Mouse (Mus musculus): Measurements from ENCODE around the gene Zfand3. TPM values are rescaled to one million over a fixed set of nuclear protein-coding genes. Genes with fewer than 3 reads are reported as not detected.

The Zfand3 gene
- polyA plus RNA-seq, 1 experiment from 2014 or later, result 59.8 TPM

- no peak overlapping the region for H3K9ac ChIP-seq
- no peaks in the 10 kb centered on the region for H3K27me3 ChIP-seq
- no peaks in the 10 kb centered on the region for H3K4me1 ChIP-seq
- 63% methylated on average over 3 of the region's 3 CpGs for WGBS
- H3K4me2 ChIP-seq, result no peak overlapping the region
- peaks cover 5% of the 10 kb centered on the region; the same call in 1 of the 2 replicates for H3K36me3 ChIP-seq
- no peak overlapping the region for H3K4me3 ChIP-seq
- H3K9me3 ChIP-seq, result no peaks in the 10 kb centered on the region
- no peak overlapping the region for H3K27ac ChIP-seq
- ATAC-seq (ENCODE audit: borderline replicate concordance, extremely low read depth, low FRiP score, low TSS enrichment), result no peak
Measured at GRCm38 (mm10) chr17:30090416-30090815, 85.9 kb downstream of the Zfand3 start.

- 73% methylated on average over 2 of the region's 2 CpGs for WGBS
- Histone ChIP-seq H3K4me2 (no peak overlapping the region), H3K36me3 (peaks cover 8% of the 10 kb centered on the region; the same call in 1 of the 2 replicates), H3K27ac (no peak overlapping the region), H3K4me1 (0 out of 2 replicates have a peak, but pooled peaks cover 6% of the 10 kb centered on the region), H3K9me3 (no peaks in the 10 kb centered on the region), H3K4me3 (no peak overlapping the region), H3K9ac (no peak overlapping the region), H3K27me3 (no peaks in the 10 kb centered on the region)
- no peak for ATAC-seq (ENCODE audit: borderline replicate concordance, extremely low read depth, low FRiP score, low TSS enrichment)
Measured at GRCm38 (mm10) chr17:30093148-30093749, 88.7 kb downstream of the Zfand3 start.

- H3K9ac ChIP-seq, result no peak overlapping the region
- H3K36me3 ChIP-seq, result peaks cover 8% of the 10 kb centered on the region; the same call in 1 of the 2 replicates
- H3K4me1 ChIP-seq, result peaks cover 10% of the 10 kb centered on the region
- H3K9me3 ChIP-seq, result no peaks in the 10 kb centered on the region
- H3K27ac ChIP-seq, result no peak overlapping the region
- no peak overlapping the region for H3K4me2 ChIP-seq
- no peak overlapping the region for H3K4me3 ChIP-seq
- H3K27me3 ChIP-seq, result no peaks in the 10 kb centered on the region
- ATAC-seq (ENCODE audit: borderline replicate concordance, extremely low read depth, low FRiP score, low TSS enrichment), result no peak
- WGBS, result 72% methylated on average over 5 of the region's 5 CpGs
Measured at GRCm38 (mm10) chr17:30097156-30097555, 92.6 kb downstream of the Zfand3 start.

GRCm38 (mm10) chr17:30097677-30098076, 93.1 kb downstream of the Zfand3 start:
- no peak for ATAC-seq (ENCODE audit: borderline replicate concordance, extremely low read depth, low FRiP score, low TSS enrichment)
- 53% methylated on average over 4 of the region's 4 CpGs for WGBS
- Histone ChIP-seq H3K4me1 (peaks cover 10% of the 10 kb centered on the region), H3K9me3 (no peaks in the 10 kb centered on the region), H3K27me3 (no peaks in the 10 kb centered on the region), H3K4me2 (no peak overlapping the region), H3K27ac (no peak overlapping the region), H3K36me3 (peaks cover 8% of the 10 kb centered on the region; the same call in 1 of the 2 replicates), H3K4me3 (no peak overlapping the region), H3K9ac (no peak overlapping the region)

GRCm38 (mm10) chr17:30099670-30100069, 95.1 kb downstream of the Zfand3 start:
- WGBS, result 52% methylated on average over 2 of the region's 2 CpGs
- Histone ChIP-seq H3K36me3 (0 out of 2 replicates have a peak, but pooled peaks cover 5% of the 10 kb centered on the region), H3K9me3 (no peaks in the 10 kb centered on the region), H3K4me3 (no peak overlapping the region), H3K4me2 (no peak overlapping the region), H3K4me1 (peaks cover 10% of the 10 kb centered on the region), H3K27me3 (no peaks in the 10 kb centered on the region), H3K9ac (no peak overlapping the region), H3K27ac (no peak overlapping the region)
- no peak for ATAC-seq (ENCODE audit: borderline replicate concordance, extremely low read depth, low FRiP score, low TSS enrichment)

- Histone ChIP-seq H3K4me1 (peaks cover 10% of the 10 kb centered on the region), H3K9me3 (no peaks in the 10 kb centered on the region), H3K9ac (no peak overlapping the region), H3K36me3 (no peaks in the 10 kb centered on the region), H3K4me2 (no peak overlapping the region), H3K27ac (no peak overlapping the region), H3K27me3 (no peaks in the 10 kb centered on the region), H3K4me3 (no peak overlapping the region)
- ATAC-seq (ENCODE audit: borderline replicate concordance, extremely low read depth, low FRiP score, low TSS enrichment), result no peak
Measured at GRCm38 (mm10) chr17:30101801-30102200, 97.3 kb downstream of the Zfand3 start.

GRCm38 (mm10) chr17:30103005-30103404, 98.5 kb downstream of the Zfand3 start:
- Histone ChIP-seq H3K9ac (no peak overlapping the region), H3K4me1 (peaks cover 3% of the 10 kb centered on the region), H3K36me3 (no peaks in the 10 kb centered on the region), H3K9me3 (no peaks in the 10 kb centered on the region), H3K4me2 (no peak overlapping the region), H3K27me3 (no peaks in the 10 kb centered on the region), H3K27ac (no peak overlapping the region), H3K4me3 (no peak overlapping the region)
- ATAC-seq (ENCODE audit: borderline replicate concordance, extremely low read depth, low FRiP score, low TSS enrichment), result no peak
- 92% methylated on average over 5 of the region's 5 CpGs for WGBS

GRCm38 (mm10) chr17:30103641-30104165, 99.2 kb downstream of the Zfand3 start:
- H3K9ac ChIP-seq, result no peak overlapping the region
- H3K36me3 ChIP-seq, result no peaks in the 10 kb centered on the region
- H3K27me3 ChIP-seq, result no peaks in the 10 kb centered on the region
- 53% methylated on average over 4 of the region's 4 CpGs for WGBS
- H3K9me3 ChIP-seq, result no peaks in the 10 kb centered on the region
- H3K4me3 ChIP-seq, result no peak overlapping the region
- peaks cover 3% of the 10 kb centered on the region for H3K4me1 ChIP-seq
- H3K4me2 ChIP-seq, result no peak overlapping the region
- no peak overlapping the region for H3K27ac ChIP-seq
- ATAC-seq (ENCODE audit: borderline replicate concordance, extremely low read depth, low FRiP score, low TSS enrichment), result no peak

GRCm38 (mm10) chr17:30105369-30105768, 100.8 kb downstream of the Zfand3 start:
- ATAC-seq (ENCODE audit: borderline replicate concordance, extremely low read depth, low FRiP score, low TSS enrichment), result no peak
- no peak overlapping the region for H3K4me2 ChIP-seq
- 85% methylated on average over 3 of the region's 3 CpGs for WGBS
- peaks cover 8% of the 10 kb centered on the region for H3K4me1 ChIP-seq
- H3K9ac ChIP-seq, result no peak overlapping the region
- no peaks in the 10 kb centered on the region for H3K27me3 ChIP-seq
- no peaks in the 10 kb centered on the region for H3K9me3 ChIP-seq
- H3K36me3 ChIP-seq, result no peaks in the 10 kb centered on the region
- H3K4me3 ChIP-seq, result no peak overlapping the region
- H3K27ac ChIP-seq, result no peak overlapping the region

- 53% methylated on average over 7 of the region's 7 CpGs for WGBS
- no peak for ATAC-seq (ENCODE audit: borderline replicate concordance, extremely low read depth, low FRiP score, low TSS enrichment)
- peaks cover 2% of the 10 kb centered on the region; the same call in 1 of the 2 replicates for H3K36me3 ChIP-seq
- peaks cover 11% of the 10 kb centered on the region for H3K4me1 ChIP-seq
- no peaks in the 10 kb centered on the region for H3K9me3 ChIP-seq
- H3K4me3 ChIP-seq, result no peak overlapping the region
- no peak overlapping the region for H3K9ac ChIP-seq
- H3K27me3 ChIP-seq, result no peaks in the 10 kb centered on the region
- H3K27ac ChIP-seq, result no peak overlapping the region
- no peak overlapping the region for H3K4me2 ChIP-seq
Measured at GRCm38 (mm10) chr17:30110678-30111077, 106.1 kb downstream of the Zfand3 start.

GRCm38 (mm10) chr17:30111556-30111955, 107.0 kb downstream of the Zfand3 start:
- H3K4me2 ChIP-seq, result no peak overlapping the region
- ATAC-seq (ENCODE audit: borderline replicate concordance, extremely low read depth, low FRiP score, low TSS enrichment), result no peak
- H3K27ac ChIP-seq, result no peak overlapping the region
- no peak overlapping the region for H3K4me3 ChIP-seq
- H3K36me3 ChIP-seq, result peaks cover 4% of the 10 kb centered on the region; the same call in 1 of the 2 replicates
- no peak overlapping the region for H3K9ac ChIP-seq
- H3K4me1 ChIP-seq, result peaks cover 18% of the 10 kb centered on the region
- WGBS, result 59% methylated on average over 5 of the region's 5 CpGs
- H3K9me3 ChIP-seq, result no peaks in the 10 kb centered on the region
- H3K27me3 ChIP-seq, result no peaks in the 10 kb centered on the region

- ATAC-seq (ENCODE audit: borderline replicate concordance, extremely low read depth, low FRiP score, low TSS enrichment), result no peak
- no peak overlapping the region for H3K27ac ChIP-seq
- H3K27me3 ChIP-seq, result no peaks in the 10 kb centered on the region
- H3K4me3 ChIP-seq, result no peak overlapping the region
- H3K9ac ChIP-seq, result no peak overlapping the region
- H3K36me3 ChIP-seq, result peaks cover 4% of the 10 kb centered on the region; the same call in 1 of the 2 replicates
- H3K9me3 ChIP-seq, result no peaks in the 10 kb centered on the region
- no peak overlapping the region for H3K4me2 ChIP-seq
- 83% methylated on average over 4 of the region's 4 CpGs for WGBS
- H3K4me1 ChIP-seq, result peaks cover 18% of the 10 kb centered on the region
Measured at GRCm38 (mm10) chr17:30112080-30112479, 107.5 kb downstream of the Zfand3 start.

All from lung, embryonic 15.5 days (tissue).